Mouse (Mus musculus) right cerebral cortex, postnatal 36 days (tissue): ENCODE results near the gene Irf4.

Experiments used
- DNase-seq, 2 experiments: peaks; one replicate each; pipeline ENCODE4 v3.0.0; 2022; ENCODE audit warnings: low spot score in 2 of 2, mixed read lengths in 1 of 2

Gene Irf4

GRCm38 (mm10) chr13:30738310-30738840 is 10.7 kb upstream of the Irf4 start:
- no peak for DNase-seq

DNA sequence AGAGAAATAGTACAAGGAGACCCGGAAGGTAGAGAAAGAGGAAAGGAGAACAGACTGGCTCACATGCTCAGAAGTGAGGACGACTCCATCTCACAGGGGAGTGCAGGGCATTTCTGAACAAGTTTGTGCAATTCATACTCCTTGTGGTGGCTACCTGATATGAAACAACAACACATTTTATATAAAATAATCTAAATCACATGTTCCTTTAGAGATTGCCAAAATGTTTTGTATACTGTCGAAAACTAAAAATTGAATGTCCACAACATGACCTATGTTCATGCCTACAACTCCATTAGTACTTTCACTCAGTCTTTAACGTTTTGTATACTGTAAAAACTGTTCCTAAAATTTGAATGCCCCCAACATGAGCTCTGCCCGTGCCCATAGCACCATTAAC is 7.9 kb upstream of the Irf4 start:
- no peak for DNase-seq

- DNase-seq = no peak
These were observed 6.5 kb upstream of the Irf4 start for GRCm38 (mm10) chr13:30742411-30742970.

- DNase-seq = no peak
These were observed 3.9 kb upstream of the Irf4 start for GRCm38 (mm10) chr13:30745121-30745520.

GRCm38 (mm10) chr13:30747068-30747467 is 2.0 kb upstream of the Irf4 start:
- DNase-seq = no peak

- no peak for DNase-seq
These were observed 1.5 kb upstream of the Irf4 start for GRCm38 (mm10) chr13:30747504-30747903.

DNA sequence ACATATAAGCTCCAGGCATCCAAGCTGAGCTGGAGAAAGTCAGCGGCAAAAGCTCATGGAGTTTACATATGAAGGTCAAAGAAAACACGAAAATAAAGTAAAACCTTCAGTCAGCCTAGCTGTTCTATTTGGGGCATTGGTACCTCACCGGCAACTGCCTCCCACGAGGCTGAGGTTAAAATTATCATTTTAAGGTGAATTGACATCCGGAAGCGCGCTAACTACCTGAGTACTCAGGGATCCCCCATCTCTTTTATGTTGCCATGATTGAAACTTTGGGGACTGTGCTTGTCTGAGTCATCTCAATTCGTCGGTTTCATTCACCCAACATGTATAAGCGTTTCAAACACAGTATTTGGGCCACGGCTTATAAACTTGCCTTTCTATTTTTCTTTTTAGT is 705 bp upstream of the Irf4 start:
- no peak for DNase-seq

DNA sequence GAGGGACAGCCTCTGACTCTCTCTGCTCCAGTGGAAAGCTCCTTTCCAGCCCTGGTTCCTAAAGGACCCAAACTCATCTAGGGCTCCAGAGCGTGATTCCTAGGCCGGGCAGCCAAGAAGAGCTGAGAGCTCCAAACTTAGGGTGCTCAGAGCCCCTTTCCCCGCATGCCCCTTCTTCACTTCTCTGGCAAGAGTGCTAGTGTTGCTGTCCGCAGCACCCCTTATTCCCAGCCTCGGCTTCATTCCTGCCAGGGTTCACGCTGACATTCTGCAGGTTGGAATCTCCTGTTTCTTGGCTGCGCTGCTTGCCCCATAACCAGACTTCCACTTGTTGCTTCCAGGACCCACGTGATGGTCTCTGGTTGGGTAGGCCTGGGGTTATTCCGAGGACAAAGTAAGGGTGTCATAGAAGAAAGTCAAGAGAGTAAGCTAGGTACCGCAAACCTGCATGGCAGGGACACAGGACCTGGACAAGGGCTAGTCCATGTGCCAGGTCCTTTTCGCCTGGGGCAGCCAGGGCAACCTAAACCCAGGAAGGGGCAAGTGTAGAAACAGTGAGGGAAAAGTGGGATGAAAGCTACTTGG is 623 bp downstream of the Irf4 start:
- DNase-seq = no peak

GRCm38 (mm10) chr13:30750461-30751303 is 1.7 kb downstream of the Irf4 start:
- DNase-seq = no peak

- DNase-seq = no peak
These were observed 2.2 kb downstream of the Irf4 start for GRCm38 (mm10) chr13:30751304-30751580.

GRCm38 (mm10) chr13:30752581-30753187 is 3.7 kb downstream of the Irf4 start:
- DNase-seq = no peak

GRCm38 (mm10) chr13:30753441-30753840 is 4.4 kb downstream of the Irf4 start:
- DNase-seq = no peak

DNA sequence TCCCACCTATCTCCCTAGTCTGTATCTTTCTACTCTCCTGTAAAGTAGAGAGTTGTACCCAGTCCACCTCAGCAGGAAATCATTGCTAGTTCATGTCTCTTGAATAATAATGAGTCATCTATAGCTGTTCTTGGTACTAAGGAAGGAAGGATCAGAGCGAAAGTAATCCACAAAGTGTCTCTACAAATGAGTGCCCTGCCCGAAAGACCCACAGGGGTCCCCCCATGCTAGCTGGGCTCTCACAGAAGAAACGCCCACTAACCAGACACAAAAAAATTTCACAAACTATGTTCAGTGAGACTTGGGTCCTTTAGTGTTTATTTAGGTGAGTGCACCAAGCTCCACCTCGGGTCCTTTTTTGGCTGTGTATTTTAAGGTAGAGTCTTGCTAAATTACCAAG is 5.0 kb downstream of the Irf4 start:
- no peak for DNase-seq

GRCm38 (mm10) chr13:30754825-30755476 is 5.9 kb downstream of the Irf4 start:
- no peak for DNase-seq

DNA sequence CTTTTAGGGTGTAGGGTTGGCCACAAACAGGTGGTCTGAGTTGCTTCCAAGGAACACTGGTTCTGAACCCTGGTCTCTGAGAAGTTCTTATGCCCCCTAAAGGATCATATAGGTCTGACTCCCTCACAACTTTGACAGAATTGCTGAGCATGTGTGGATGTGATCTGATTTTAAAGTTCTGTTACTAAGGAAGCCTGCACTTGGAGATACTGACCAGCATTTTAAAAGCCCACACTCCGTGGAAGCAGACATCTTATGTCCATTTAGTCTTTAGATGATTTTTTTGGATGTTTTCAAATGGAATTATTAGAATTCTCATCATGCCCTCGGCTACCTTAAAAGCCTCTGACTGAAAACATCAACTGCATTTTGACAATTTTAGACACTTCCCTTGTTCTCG is 6.6 kb downstream of the Irf4 start:
- DNase-seq = no peak

DNA sequence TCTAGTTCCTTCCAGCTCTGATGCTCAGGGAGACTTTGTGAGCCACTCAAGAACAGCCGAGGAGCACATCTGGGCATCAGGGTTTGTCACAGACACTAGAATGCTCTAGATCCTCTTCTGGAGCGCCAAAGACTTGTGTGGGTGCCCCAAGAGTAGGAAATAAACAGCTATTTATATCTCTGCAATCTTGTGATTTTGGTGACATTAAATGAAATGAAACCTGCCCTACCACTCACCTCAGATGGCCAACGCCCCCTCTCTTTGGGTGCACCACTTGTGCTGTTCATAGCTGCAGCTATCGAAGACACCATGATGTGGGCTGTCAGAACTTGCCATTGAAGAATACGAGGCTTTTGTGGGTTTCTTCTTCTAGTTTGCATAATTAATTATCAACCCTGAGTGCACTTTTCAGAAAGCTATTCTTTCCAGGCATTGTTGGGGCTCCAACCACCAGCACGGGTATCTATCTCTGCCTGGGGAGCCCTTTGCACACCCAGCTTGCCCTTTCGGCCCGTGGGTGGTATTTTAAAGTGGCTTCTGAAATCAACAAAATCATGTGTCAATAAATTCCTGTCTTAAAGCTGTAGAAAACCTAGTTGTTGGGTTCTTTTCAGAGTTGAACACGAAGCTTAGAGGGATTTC is 7.1 kb downstream of the Irf4 start:
- DNase-seq = no peak

DNA sequence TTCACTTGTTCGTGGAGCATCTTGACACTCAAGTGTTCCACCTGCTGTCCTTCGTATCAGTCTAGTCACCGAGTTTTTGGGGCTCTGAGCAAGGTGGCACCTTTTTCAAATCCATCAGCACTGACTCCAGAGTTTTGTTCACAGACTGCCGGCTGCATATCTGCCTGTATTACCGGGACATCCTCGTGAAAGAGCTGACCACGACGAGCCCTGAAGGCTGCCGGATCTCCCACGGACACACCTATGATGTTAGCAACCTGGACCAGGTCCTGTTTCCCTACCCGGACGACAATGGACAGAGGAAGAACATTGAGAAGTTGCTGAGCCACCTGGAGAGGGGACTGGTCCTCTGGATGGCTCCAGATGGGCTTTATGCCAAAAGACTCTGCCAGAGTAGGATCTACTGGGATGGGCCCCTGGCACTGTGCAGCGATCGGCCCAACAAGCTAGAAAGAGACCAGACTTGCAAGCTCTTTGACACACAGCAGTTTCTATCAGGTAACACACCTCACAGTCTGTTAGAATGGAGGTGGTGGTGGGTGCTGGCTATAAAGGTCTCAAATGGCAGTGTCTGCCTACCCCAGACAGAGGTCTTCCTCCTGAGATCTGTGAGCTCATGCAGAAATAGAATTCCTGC is 8.4 kb downstream of the Irf4 start:
- DNase-seq = no peak

DNA sequence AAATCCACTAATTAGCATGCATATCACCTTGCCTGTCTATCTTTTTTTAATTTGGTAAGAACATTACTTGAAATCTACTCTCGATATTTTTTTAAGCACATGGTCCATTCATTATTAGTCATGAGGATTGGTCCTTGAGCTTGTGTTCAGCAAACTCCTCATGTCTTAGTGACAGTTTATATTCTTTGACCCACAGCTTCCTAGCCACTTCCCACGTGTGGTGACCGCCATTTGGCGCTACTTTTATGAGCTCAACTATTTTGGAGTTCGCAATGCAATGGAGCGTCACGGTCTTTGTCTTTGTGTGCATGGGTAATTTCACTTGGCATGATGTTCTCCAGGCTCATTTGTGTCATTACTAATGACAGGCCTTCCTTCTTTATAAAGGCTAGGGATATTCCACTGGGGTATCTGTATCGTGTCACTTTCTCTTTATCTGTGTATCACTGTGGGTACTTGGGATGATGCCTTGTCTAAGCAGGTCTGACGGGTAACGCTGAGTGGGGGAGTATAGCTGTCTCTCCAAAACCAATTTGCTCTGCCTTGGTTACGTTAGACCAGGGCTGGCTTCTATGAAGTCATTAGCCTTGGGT is 9.9 kb downstream of the Irf4 start:
- no peak for DNase-seq

DNA sequence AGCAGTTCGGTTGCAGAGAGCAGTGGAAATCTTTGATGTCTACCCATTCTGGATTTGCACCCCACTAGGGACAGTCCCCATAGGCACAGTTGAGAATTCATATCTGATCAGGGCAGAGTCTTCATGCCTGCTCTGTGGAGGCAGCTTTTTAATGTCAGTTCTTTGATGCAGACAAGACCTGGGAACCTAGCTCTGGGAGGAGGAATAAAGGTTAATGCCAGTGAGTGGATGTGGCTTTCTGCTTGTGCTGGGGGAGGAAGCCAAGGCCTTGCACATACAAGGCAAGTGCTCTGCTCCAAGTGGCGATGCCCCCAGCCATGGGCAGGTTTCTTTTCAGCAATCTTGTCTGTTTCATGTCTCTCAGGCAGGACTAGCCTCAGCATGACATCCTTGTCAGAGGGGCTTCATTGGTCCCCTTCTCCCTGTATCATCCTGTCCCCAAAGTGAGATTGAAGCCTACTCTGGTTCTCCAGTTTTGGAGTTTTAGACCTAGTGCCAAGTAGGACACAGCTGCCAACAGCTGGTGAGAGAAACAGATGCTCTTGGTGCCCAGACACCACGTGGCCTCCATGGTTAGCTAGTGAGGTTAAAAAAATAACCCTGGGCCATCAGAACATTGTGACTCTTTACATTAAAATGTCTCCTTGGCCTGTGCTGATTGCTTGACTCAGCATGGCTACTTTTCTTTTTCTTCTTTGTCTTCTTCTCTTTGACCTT is 11.5 kb downstream of the Irf4 start:
- DNase-seq = no peak

DNA sequence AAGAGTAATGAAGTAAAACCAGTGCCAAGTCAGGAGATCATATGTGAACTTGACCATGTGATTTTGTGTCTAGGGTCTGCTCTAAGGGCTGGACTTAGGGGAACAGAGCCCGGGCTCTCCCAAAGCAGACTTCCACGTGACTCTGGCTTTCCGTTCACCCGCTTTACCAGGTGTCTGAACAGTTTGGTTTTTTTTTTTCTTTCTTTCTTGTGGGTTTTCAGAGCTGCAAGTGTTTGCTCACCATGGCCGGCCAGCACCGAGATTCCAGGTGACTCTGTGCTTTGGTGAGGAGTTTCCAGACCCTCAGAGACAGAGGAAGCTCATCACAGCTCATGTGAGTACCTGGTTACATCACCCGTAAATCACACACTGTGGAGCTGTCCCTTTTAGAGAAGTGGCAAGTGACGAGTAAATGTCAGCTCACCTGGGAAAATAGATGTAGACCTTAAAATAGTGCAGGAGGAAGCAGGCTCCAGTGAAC is 12.2 kb downstream of the Irf4 start:
- no peak for DNase-seq
